Mouse (Mus musculus) forebrain, embryonic 16.5 days (tissue): Measurements from ENCODE around the gene Kdm3a. TPM values are rescaled to one million over a fixed set of nuclear protein-coding genes. Genes with fewer than 3 reads are reported as not detected.
A peak's percentile ranks its signal among the peaks of the same experiment; 100 is the strongest.

Experiments used
- ATAC-seq: fragments of 200-750 bp; cut with Nextera tagmentation; 2 replicates; pipeline ENCODE4 v1.8.0; 2017; ENCODE audit warnings: mild to moderate bottlenecking, moderate library complexity
- H3K27ac ChIP-seq: fragments of 300-500 bp; sonication (generic); 2 replicates; pipeline ENCODE4 v1.5.1; 2014; ENCODE audit warnings: low read length, control low read depth
- H3K27me3 ChIP-seq: fragments of 300-500 bp; sonication (generic); replicated peaks from 2 replicates; pipeline ENCODE4 v1.6.1; 2014; ENCODE audit warnings: low read length; ENCODE audit not compliant: control insufficient read depth, insufficient read depth
- H3K36me3 ChIP-seq: fragments of 300-500 bp; sonication (generic); 2 replicates; pipeline ENCODE4 v1.6.1; 2014; ENCODE audit not compliant: control insufficient read depth, insufficient read depth
- H3K4me1 ChIP-seq: fragments of 300-500 bp; sonication (generic); replicated peaks from 2 replicates; pipeline ENCODE4 v1.6.1; 2014; ENCODE audit warnings: low read length; ENCODE audit not compliant: control insufficient read depth, insufficient read depth
- H3K4me2 ChIP-seq: fragments of 300-500 bp; sonication (generic); 2 replicates; pipeline ENCODE4 v1.6.1; 2014; ENCODE audit warnings: mild to moderate bottlenecking, low read length, control low read depth
- H3K4me3 ChIP-seq: fragments of 300-500 bp; sonication (generic); replicated peaks from 2 replicates; pipeline ENCODE4 v1.5.1; 2014; ENCODE audit warnings: mild to moderate bottlenecking, low read length, control low read depth
- H3K9ac ChIP-seq: fragments of 300-500 bp; sonication (generic); replicated peaks from 2 replicates; pipeline ENCODE4 v1.6.1; 2014; ENCODE audit warnings: low read depth, low read length, control low read depth
- H3K9me3 ChIP-seq: fragments of 300-500 bp; sonication (generic); 2 replicates; pipeline ENCODE4 v1.6.1; 2016; ENCODE audit warnings: low read length; ENCODE audit not compliant: control insufficient read depth
- WGBS: fragments of 180-500 bp; shearing (Covaris S2); extraction: QIAGEN DNeasy Blood & Tissue Kit; methylation state at CpG from one replicate; pipeline ENCODE4 v1.1.7; 2014; 5-methylcytosine and 5-hydroxymethylcytosine counted together
- polyA plus RNA-seq: library from polyadenylated mRNA; unstranded; fragments of >200 nt; fragmentation: Nextera tagmentation; extraction: Ambion mirVana; gene quantifications from 2 replicates; pipeline ENCODE4 v1.2.1, GENCODE M21; 2015

Gene Kdm3a
- 60.1 and 67.5 TPM in 2 replicates for polyA plus RNA-seq

DNA sequence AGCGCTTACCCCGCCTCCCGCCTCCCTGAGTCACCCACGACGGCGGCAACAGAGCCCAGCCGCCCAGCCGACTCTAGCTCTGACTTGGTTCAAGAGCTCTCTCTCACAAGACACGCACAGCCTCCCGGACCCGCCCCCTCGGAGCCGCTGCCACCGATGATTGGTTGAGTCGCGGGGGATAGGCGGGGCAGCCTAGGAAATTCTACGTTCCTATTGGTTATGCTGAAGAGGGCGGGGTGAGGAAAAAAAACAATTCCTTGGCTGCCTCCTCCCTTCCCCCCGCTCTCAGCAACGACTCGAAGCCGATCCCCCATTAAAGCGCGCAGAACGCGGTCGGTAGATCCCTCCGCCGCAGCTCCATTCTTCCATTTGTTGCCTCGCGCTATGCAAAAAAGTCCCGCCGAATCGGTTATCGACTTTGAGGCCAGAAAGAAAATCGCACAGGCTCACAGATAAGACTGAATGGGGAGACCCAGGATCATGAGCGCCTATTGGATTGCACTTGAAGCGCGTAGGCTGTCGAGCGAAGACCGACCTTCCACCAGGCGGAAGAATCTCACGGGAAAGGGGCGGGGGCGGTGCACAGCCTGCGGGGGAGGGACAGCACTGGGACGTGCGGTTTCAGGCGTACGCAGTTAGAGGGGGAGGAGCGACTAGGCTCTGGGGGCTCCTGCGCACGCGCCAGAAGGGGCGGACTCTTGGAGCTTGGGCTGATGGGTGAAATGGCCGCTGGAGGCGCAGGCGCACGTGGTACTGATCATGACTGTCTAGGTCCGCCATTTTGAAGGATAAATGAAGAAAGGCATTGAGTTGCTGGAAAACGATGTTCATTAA lies at the start of gene Kdm3a:
Kdm3a (minus strand) TSS at position 162 of the 834 bp plus-strand sequence.
- peak within 1 kb of the TSS; percentile 89 for H3K4me3 ChIP-seq
- 0% methylated on average over 63 of the region's 63 CpGs for WGBS
- peak within 1 kb of the TSS; percentile 70 for H3K4me2 ChIP-seq
- H3K4me1 ChIP-seq = peaks cover 24% of the 10 kb centered on the region
- peaks cover 8% of the 10 kb centered on the region for H3K36me3 ChIP-seq
- peak; percentile 97 for ATAC-seq
- H3K9ac ChIP-seq = peak within 1 kb of the TSS; percentile 91
- no peaks in the 10 kb centered on the region for H3K9me3 ChIP-seq
- H3K27ac ChIP-seq = peak within 1 kb of the TSS; percentile 100
- 0 out of 2 replicates have a peak, but pooled peaks cover 4% of the 10 kb centered on the region for H3K27me3 ChIP-seq

DNA sequence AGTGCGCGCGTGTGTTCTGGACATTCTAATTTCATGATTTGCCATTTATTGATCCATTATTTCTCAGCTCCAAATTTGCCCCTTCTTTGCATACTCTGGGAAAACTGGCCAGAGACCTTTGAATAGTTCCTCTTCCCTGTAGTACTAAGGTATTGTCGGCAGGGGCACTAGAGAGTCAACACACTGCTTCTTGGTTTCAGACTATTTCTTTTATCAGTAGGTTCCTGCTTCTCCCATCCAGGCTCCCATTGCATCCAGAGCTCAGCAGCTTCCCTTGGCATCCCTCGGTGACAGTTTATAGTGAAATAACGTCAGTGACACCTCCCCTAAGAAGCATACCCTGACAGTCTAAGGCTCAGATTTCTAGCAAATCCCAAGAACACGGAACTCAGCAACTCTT lies 46.1 kb upstream of the Kdm3a start:
- ATAC-seq = no peak
- no peak overlapping the region for H3K27ac ChIP-seq
- 67% methylated on average over 7 of the region's 7 CpGs for WGBS

DNA sequence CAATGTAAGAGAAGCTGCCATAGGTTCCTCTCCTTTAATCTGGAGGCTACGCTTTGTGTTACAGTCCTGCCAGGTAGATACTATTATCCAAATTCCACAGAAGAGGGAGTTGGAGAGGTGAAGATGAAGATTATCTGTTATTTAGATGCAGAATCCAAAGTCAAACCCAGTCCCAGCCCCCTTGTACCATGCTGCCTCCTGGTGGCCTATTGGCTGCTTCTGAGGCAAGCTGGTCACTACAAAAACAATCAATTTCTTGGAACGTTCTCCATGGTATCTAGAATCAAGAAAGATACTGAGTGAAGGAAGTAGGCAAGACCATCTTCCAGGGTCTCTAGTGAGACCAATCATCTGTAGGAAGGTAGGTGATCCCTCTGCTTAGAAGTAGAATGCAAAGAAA lies 40.4 kb upstream of the Kdm3a start:
- no peak for ATAC-seq
- no peaks in the 10 kb centered on the region for H3K9me3 ChIP-seq
- 64% methylated on average over 2 of the region's 2 CpGs for WGBS

More for the DNA sequence above, 46.1 kb upstream of the Kdm3a start:
- H3K9ac ChIP-seq = no peak overlapping the region
- H3K9me3 ChIP-seq = no peaks in the 10 kb centered on the region
- H3K4me3 ChIP-seq = no peak overlapping the region
- no peaks in the 10 kb centered on the region for H3K36me3 ChIP-seq
- H3K4me1 ChIP-seq = no peaks in the 10 kb centered on the region
- H3K4me2 ChIP-seq = no peak overlapping the region
- no peaks in the 10 kb centered on the region for H3K27me3 ChIP-seq

DNA sequence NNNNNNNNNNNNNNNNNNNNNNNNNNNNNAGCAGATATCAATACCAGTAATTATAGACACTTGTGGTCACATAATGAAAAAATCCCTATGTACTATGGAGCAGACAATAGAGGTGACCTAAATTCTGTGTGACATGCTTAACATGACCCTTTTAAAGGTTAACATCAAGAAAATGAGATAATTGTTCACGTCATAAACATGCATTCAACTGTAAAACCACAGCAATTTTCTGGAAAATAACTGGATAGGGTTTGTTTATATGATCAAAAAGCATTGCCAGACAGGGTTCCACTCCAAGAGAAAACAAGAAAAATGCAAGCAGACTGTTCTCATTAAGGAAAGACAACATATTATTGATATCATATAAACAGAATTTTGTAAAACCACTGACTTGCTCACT lies 31.7 kb upstream of the Kdm3a start:
- WGBS = 62% methylated on average over 1 of the region's 1 CpGs

More for the DNA sequence above, 40.4 kb upstream of the Kdm3a start:
- H3K4me2 ChIP-seq = no peak overlapping the region
- H3K4me1 ChIP-seq = no peaks in the 10 kb centered on the region
- no peak overlapping the region for H3K9ac ChIP-seq
- H3K27me3 ChIP-seq = no peaks in the 10 kb centered on the region
- no peak overlapping the region for H3K27ac ChIP-seq
- H3K4me3 ChIP-seq = no peak overlapping the region
- H3K36me3 ChIP-seq = no peaks in the 10 kb centered on the region

DNA sequence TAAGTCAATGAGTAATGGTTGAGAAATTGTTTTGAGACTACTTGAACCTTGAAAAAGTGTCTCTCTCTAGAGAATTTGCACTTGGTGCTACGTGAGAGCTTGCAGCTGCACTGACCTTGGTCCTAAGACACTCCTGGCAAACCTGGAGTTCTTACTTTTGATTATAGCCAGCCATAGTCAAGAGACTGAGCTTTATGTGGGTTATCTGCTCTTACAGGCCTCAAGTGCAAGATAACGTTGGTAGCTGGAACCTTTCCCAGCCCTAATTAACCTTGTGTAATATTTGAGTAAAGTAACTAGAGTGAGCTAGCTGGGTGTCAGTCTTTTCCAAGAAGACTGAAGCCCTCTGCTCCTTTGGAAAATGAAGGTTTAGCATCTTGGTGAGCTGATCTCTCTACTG lies 25.5 kb upstream of the Kdm3a start:
- 58% methylated on average over 2 of the region's 2 CpGs for WGBS
- Histone ChIP-seq H3K27ac (no peak overlapping the region), H3K4me2 (no peak overlapping the region), H3K4me3 (no peak overlapping the region), H3K4me1 (no peaks in the 10 kb centered on the region), H3K36me3 (no peaks in the 10 kb centered on the region), H3K27me3 (no peaks in the 10 kb centered on the region), H3K9me3 (no peaks in the 10 kb centered on the region), H3K9ac (no peak overlapping the region)
- no peak for ATAC-seq

More for the DNA sequence above, 31.7 kb upstream of the Kdm3a start:
- Histone ChIP-seq H3K9ac (no peak overlapping the region), H3K4me3 (no peak overlapping the region), H3K36me3 (no peaks in the 10 kb centered on the region), H3K4me2 (no peak overlapping the region), H3K4me1 (no peaks in the 10 kb centered on the region), H3K27me3 (no peaks in the 10 kb centered on the region), H3K27ac (no peak overlapping the region), H3K9me3 (no peaks in the 10 kb centered on the region)
- no peak for ATAC-seq

DNA sequence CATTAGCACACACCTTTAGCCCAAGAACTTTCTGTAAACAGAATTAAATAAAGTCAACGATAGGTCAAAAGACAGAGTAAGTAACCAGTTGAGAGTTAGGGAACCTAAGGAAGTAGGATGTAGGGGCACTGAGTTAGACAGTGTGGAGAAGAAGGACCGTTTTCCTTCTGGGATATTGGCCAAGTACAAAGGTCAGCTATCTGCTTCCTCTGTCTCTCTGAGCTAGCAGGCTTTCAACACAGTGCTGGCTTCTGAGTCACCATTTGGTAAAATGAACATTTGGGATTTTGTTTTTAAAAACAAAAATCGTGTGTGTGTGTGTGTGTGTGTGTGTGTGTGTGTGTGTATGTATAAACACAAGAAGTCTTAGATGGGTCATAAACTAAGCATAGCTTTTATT lies 23.0 kb upstream of the Kdm3a start:
- no peak overlapping the region for H3K4me3 ChIP-seq
- no peak overlapping the region for H3K4me2 ChIP-seq
- H3K36me3 ChIP-seq = no peaks in the 10 kb centered on the region
- no peaks in the 10 kb centered on the region for H3K27me3 ChIP-seq
- H3K9me3 ChIP-seq = no peaks in the 10 kb centered on the region
- H3K4me1 ChIP-seq = no peaks in the 10 kb centered on the region
- ATAC-seq = no peak
- no peak overlapping the region for H3K9ac ChIP-seq
- H3K27ac ChIP-seq = no peak overlapping the region
- WGBS = 80% methylated on average over 3 of the region's 3 CpGs

DNA sequence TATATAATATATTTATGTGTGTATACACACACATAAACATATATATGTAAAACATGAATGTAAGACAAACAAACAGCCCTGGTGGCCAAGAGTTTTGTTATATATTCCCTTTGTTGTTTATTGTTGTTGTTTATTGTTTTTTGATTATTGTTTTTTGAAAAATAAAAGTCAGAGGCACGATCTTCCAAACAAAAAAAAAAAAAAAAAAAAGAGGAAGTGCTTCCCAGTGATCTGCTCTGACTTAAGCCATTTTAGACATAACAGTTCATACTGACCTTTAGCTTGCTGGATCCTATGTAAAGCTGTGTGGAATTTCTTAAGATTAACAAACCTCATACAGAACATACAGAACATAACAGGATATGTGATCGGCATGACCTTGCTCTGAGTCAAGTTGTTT lies 19.1 kb upstream of the Kdm3a start:
- Histone ChIP-seq H3K9ac (no peak overlapping the region), H3K4me2 (no peak overlapping the region), H3K27ac (no peak overlapping the region), H3K36me3 (no peaks in the 10 kb centered on the region), H3K4me3 (no peak overlapping the region), H3K27me3 (no peaks in the 10 kb centered on the region), H3K4me1 (no peaks in the 10 kb centered on the region), H3K9me3 (no peaks in the 10 kb centered on the region)
- no peak for ATAC-seq
- WGBS = 80% methylated on average over 2 of the region's 2 CpGs

DNA sequence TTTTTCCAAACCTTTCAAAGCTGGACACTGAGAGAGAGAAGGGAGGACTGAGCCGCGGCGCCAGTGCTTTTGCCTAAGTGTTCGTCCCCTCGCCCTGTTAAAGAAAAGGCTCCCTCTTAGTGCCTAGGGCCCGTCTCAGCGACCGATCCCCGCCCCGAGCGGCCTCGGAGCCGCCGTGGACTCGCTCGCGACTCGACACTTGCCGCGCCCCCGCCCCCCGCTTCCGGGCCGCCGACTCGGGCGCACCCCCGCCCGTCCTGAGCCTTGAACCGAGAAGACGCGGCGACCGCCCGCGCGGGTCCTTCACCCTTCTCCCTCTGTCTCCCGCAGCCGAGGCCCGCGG lies 333 bp downstream of the Kdm3a start:
- Histone ChIP-seq H3K9me3 (no peaks in the 10 kb centered on the region), H3K27ac (peak overlapping the region; percentile 100), H3K27me3 (0 out of 2 replicates have a peak, but pooled peaks cover 4% of the 10 kb centered on the region), H3K4me1 (peaks cover 24% of the 10 kb centered on the region), H3K9ac (peak overlapping the region; percentile 91), H3K4me2 (peak overlapping the region; percentile 70), H3K36me3 (peaks cover 10% of the 10 kb centered on the region), H3K4me3 (peak overlapping the region; percentile 89)
- ATAC-seq = no peak; the same call in 1 of the 2 replicates
- 0% methylated on average over 41 of the region's 41 CpGs for WGBS

DNA sequence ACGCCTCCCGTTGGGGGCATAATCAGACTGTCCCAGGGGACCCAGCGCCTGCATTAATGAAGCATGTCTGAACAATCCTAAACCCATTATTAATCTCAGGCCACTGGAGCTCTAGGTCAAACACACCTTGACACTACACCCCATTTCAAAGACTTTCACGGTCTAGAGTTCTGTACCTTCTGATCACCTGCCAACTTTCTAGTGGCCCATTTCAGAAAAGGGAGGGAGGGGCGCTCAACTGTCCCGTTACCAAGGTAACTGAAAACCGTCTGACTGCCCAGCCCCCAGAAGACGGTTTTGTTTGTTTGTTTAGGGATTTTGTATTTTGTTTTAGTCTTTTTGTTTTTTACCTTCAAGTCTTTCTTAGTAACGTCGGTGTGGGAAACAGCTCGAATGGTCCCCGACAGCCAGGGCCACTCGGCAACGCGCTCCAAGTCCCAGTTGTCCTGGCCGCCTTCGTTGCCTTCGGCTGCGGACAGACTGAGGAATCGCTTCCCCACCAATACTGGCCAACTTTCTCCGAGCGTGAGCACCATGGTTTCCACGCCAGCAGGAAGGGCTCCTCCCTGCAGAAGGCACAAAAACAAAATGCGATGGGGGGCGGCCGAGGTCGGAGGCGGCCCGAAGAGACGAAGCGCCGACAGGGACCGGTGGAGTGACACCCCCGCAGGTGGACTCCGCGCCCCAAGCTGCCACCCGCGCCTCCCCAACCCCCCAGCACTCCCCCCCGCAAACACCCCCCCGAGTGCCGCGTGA lies 906 bp downstream of the Kdm3a start:
- Histone ChIP-seq H3K36me3 (peaks cover 13% of the 10 kb centered on the region), H3K4me1 (peaks cover 24% of the 10 kb centered on the region), H3K9me3 (no peaks in the 10 kb centered on the region), H3K9ac (peak overlapping the region; percentile 91), H3K27ac (peak overlapping the region; percentile 100), H3K4me3 (peak overlapping the region; percentile 89), H3K27me3 (no peaks in the 10 kb centered on the region), H3K4me2 (peak overlapping the region; percentile 70)
- ATAC-seq = no peak
- WGBS = 2% methylated on average over 41 of the region's 42 CpGs
